Mouse (Mus musculus): ENCODE measurements around the gene Usp10.

The Usp10 gene

GRCm38 (mm10) chr8:119909944-119910546, at the start of gene Usp10:
Gene Usp10, plus strand, starts transcription at chr8:119910360.
- DNase-seq (ENCODE audit: low spot score) = no peak

GRCm38 (mm10) chr8:119861706-119862389, 48.3 kb upstream of the Usp10 start, which contains the start of gene Klhl36:
Gene Klhl36, plus strand, starts transcription at chr8:119862266.
- DNase-seq (ENCODE audit: low spot score) = peak; percentile 99

- no peak for DNase-seq (ENCODE audit: low spot score)
Measured at GRCm38 (mm10) chr8:119862390-119862734, 47.8 kb upstream of the Usp10 start.

- no peak for DNase-seq (ENCODE audit: low spot score)
Measured at GRCm38 (mm10) chr8:119862749-119863148, 47.4 kb upstream of the Usp10 start.

DNA sequence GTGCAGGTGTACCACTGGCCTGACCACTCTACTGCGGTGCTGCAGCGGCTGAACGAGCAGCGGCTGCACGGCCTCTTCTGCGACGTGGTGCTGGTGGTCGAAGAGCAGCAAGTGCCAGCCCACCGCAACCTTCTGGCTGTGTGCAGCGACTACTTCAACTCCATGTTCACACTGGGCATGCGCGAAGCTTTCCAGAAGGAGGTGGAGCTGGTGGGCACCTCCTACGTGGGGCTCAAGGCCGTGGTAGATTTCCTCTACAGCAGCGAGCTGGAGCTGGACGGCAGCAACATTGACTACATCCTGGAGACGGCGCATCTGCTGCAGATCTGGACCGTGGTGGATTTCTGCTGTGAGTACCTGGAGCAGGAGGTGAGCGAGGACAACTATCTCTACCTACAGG, 40.5 kb upstream of the Usp10 start:
- DNase-seq (ENCODE audit: low spot score) = no peak

- no peak for DNase-seq (ENCODE audit: low spot score)
Measured at GRCm38 (mm10) chr8:119873181-119873580, 37.0 kb upstream of the Usp10 start.

- no peak for DNase-seq (ENCODE audit: low spot score)
Measured at GRCm38 (mm10) chr8:119881301-119881700, 28.9 kb upstream of the Usp10 start.

DNA sequence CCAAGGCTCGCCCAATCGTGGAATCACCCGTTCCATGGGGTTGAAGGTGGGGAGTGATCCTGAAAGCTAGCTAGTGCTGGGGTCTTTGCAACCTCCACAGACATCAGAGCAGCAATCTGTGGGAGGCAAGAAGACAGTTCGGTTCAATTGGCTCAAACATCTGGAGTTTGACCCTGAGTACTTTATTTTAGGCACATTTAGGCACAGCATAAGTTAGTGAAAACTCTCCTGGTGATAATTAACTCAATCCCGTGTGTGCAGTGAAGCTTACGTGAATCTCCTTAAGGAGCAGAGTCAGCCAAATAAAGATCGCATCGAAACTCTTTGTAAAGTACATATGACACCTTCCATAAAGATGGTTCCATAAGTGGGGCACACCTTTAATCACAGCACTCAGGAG, 28.2 kb upstream of the Usp10 start:
- DNase-seq (ENCODE audit: low spot score) = no peak

GRCm38 (mm10) chr8:119883281-119883680, 26.9 kb upstream of the Usp10 start:
- DNase-seq (ENCODE audit: low spot score) = no peak

- no peak for DNase-seq (ENCODE audit: low spot score)
Measured at GRCm38 (mm10) chr8:119885612-119886011, 24.5 kb upstream of the Usp10 start.

- peak; percentile 40 for DNase-seq (ENCODE audit: low spot score)
Measured at GRCm38 (mm10) chr8:119887130-119887529, 23.0 kb upstream of the Usp10 start.

DNA sequence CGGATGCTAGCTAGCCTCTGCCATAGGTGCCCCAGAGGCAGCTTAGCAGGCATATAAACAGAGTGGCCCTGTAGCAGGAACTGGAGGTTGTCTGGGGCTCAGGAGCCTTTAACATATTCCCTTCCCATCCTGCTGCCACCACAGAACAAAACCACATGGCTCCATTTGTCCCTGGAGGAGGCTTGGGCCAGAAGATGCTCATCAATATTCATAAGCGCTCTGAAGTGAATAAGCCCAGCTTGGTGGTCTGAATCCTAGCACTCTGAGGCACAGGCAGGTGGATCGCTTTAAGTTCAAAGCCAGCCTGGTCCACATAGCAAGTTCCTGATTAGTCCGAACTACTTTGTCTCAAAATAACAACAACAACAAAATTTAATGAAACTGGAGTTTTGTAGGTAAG, 22.1 kb upstream of the Usp10 start:
- no peak for DNase-seq (ENCODE audit: low spot score)

- no peak for DNase-seq (ENCODE audit: low spot score)
Measured at GRCm38 (mm10) chr8:119897069-119897468, 13.1 kb upstream of the Usp10 start.

- DNase-seq (ENCODE audit: low spot score) = no peak
Measured at GRCm38 (mm10) chr8:119897933-119898332, 12.2 kb upstream of the Usp10 start.

- DNase-seq (ENCODE audit: low spot score) = no peak
Measured at GRCm38 (mm10) chr8:119901349-119901748, 8.8 kb upstream of the Usp10 start.

DNA sequence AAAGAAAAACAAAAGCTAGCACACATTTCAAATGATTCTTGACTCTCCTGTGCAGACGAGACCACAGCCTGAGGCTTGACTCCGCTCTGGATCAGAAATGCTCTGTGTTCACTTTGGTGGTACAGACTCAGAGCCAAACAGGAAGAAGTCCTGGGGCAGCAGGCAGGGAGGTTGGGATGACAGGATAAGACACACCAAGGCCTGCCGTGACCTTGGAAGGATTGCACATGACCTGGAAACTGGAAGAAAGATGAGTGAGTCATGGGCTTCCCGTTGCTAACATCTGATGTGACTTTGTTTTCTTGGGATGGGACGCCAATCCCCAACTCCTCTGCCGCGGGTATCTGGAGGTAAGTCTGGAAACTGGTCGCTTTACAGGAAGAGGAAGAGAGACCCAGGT, 8.2 kb upstream of the Usp10 start:
- no peak for DNase-seq (ENCODE audit: low spot score)

GRCm38 (mm10) chr8:119904323-119904911, 5.7 kb upstream of the Usp10 start:
- DNase-seq (ENCODE audit: low spot score) = no peak

GRCm38 (mm10) chr8:119910547-119911257, 542 bp downstream of the Usp10 start, which contains the start of gene Gm20388:
Gene Gm20388, plus strand, starts transcription at chr8:119910841.
- DNase-seq (ENCODE audit: low spot score) = peak; percentile 94

DNA sequence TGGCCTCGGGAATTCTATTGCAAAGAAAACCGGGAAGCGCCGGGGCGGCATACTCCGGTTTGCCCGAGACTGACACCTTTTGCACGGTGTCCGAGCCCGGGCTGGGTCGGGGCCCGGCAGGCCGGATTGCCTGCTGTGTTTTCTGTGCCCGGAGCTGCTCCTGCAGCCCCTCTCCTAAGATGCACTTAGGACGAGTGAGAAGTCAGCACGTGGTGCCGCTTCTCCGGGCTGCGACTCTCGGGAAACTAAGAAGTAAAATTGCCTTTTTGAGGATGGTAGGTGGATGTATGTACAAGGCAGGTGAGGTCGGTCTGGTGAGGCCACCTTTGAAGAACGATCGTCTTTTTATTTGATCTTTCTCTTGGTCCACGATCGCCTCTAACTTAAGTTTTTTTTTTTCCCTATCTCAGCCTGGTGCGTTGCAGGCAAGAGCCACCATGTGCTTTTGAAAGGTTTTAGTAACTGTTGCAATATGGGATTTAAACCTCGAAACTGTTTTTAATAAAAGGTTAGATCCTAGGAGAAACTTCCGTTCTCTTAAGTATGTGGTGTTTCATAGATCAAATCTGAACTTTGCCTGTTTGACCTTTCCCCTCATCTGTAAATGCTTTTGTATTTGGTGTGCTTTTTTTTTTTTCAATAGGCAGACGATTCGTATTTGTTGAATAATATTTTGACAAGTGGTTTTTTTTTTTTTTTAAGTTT, 1.2 kb downstream of the Usp10 start:
- DNase-seq (ENCODE audit: low spot score) = no peak

DNA sequence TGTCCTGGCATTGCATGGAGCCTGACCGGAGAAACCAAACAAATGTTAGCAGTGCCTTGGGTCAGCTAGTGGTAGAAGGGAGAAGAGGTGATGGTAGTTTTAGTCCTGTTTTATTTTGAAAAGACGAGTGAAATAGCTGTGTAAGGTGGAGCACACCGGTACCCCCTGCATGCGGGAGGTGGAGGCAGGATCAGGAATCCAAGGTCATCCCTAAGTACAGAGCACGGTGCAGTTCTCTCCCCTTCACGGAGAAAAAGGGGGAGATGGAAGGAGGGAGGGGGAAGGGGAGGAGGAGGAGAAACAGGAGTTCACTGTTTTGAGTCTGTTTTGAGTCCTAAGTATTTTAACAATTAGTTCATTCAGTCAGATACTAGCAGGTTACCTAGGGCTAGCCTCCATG, 2.5 kb downstream of the Usp10 start:
- DNase-seq (ENCODE audit: low spot score) = no peak

DNA sequence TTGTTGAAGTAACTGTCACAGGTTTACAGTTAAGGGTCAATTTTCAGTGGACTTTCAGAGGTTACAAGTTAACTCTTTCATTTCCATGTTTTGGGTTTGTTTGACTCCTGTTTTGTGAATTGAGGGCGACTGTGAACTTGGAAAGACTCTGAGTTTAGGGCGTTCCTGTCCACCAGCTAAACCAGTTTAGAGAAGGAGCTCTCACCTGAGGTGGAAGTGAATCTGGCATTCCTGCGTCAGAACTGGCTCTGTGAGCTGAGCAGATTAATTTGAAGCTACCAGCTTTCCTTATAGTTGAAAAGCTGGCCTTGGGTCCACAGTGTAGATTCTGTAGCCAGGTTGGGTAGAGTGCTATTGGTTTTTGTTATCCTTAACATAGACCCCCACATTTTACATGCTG, 3.0 kb downstream of the Usp10 start:
- DNase-seq (ENCODE audit: low spot score) = no peak

GRCm38 (mm10) chr8:119914161-119914560, 4.0 kb downstream of the Usp10 start:
- no peak for DNase-seq (ENCODE audit: low spot score)

All from ovary, postnatal 36 days (tissue).